Mouse (Mus musculus) bone marrow, adult 2 months (tissue): ENCODE data around the gene Prpf38b.

ENCODE experiments used
- CTCF ChIP-seq: fragments of 200-500 bp; IDR thresholded peaks from 2 replicates; pipeline ENCODE4 v1.5.1; 2011; ENCODE audit warnings: low read length, control low read depth; ENCODE audit not compliant: control insufficient read depth, insufficient read depth
- POLR2A ChIP-seq: fragments of 200-500 bp; IDR thresholded peaks from 2 replicates; pipeline ENCODE4 v1.6.1; 2011; ENCODE audit warnings: low read depth, mild to moderate bottlenecking, control low read depth, low read length, borderline replicate concordance; ENCODE audit not compliant: control insufficient read depth

- TF ChIP-seq CTCF (no peak), POLR2A (no peak)
These were observed 45.9 kb downstream of the Prpf38b start for GRCm38 (mm10) chr3:108865676-108866075.
